Mouse (Mus musculus) common myeloid progenitor, adult 5-6 weeks (primary cell): ENCODE data around the gene Fbxo21. TPM values are rescaled to one million over a fixed set of nuclear protein-coding genes. Genes with fewer than 3 reads are reported as not detected.

Source experiments
- ATAC-seq: replicated peaks from 2 replicates; pipeline ENCODE4 v1.8.0; 2016; ENCODE audit warnings: low read depth, mild to moderate bottlenecking, moderate TSS enrichment, inconsistent platforms; ENCODE audit not compliant: poor library complexity, severe bottlenecking
- total RNA-seq: library from RNA; stranded (forward); fragments of 200-1000, 187-1606 nt; gene quantifications from 2 replicates; pipeline ENCODE4 v1.2.3, GENCODE M21; 2017

Gene Fbxo21
- total RNA-seq, 1 experiment from 2014 or later = 16.1 TPM

GRCm38 (mm10) chr5:118015028-118015427 is 38.5 kb downstream of the Fbxo21 start:
- no peak for ATAC-seq

GRCm38 (mm10) chr5:118015669-118016068 is 39.1 kb downstream of the Fbxo21 start:
- no peak for ATAC-seq

GRCm38 (mm10) chr5:118017527-118017926 is 41.0 kb downstream of the Fbxo21 start:
- no peak for ATAC-seq

GRCm38 (mm10) chr5:118019905-118020304 is 43.4 kb downstream of the Fbxo21 start:
- ATAC-seq = no peak

- no peak for ATAC-seq
Observed at GRCm38 (mm10) chr5:118023053-118023452, 46.5 kb downstream of the Fbxo21 start.

- 0 out of 2 replicates have a peak, but pooled peaks have one; percentile 3 for ATAC-seq
Observed at GRCm38 (mm10) chr5:118025880-118026279, 49.4 kb downstream of the Fbxo21 start.

- no peak for ATAC-seq
Observed at GRCm38 (mm10) chr5:118026343-118026742, 49.8 kb downstream of the Fbxo21 start.

GRCm38 (mm10) chr5:118027101-118027697 is 50.7 kb downstream of the Fbxo21 start:
- no peak for ATAC-seq

GRCm38 (mm10) chr5:118027698-118028190 is 51.2 kb downstream of the Fbxo21 start, which contains the start of gene Tesc:
Gene Tesc, plus strand, starts transcription at chr5:118027743.
- ATAC-seq = no peak

- 0 out of 2 replicates have a peak, but pooled peaks have one; percentile 11 for ATAC-seq
Observed at GRCm38 (mm10) chr5:118028191-118029034, 51.9 kb downstream of the Fbxo21 start.

GRCm38 (mm10) chr5:118029035-118029408 is 52.5 kb downstream of the Fbxo21 start:
- ATAC-seq = no peak

- peak; percentile 63 for ATAC-seq
Observed at GRCm38 (mm10) chr5:118029420-118029819, 52.9 kb downstream of the Fbxo21 start.

GRCm38 (mm10) chr5:118030022-118030675 is 53.6 kb downstream of the Fbxo21 start:
- ATAC-seq = no peak

- ATAC-seq = no peak
Observed at GRCm38 (mm10) chr5:118031059-118031458, 54.5 kb downstream of the Fbxo21 start.

GRCm38 (mm10) chr5:118031508-118031907 is 55.0 kb downstream of the Fbxo21 start:
- no peak for ATAC-seq

- no peak for ATAC-seq
Observed at GRCm38 (mm10) chr5:118033328-118033727, 56.8 kb downstream of the Fbxo21 start.

- no peak for ATAC-seq
Observed at GRCm38 (mm10) chr5:118033740-118034139, 57.2 kb downstream of the Fbxo21 start.

- no peak for ATAC-seq
Observed at GRCm38 (mm10) chr5:118034632-118035031, 58.1 kb downstream of the Fbxo21 start.

- ATAC-seq = no peak
Observed at GRCm38 (mm10) chr5:118035786-118036185, 59.3 kb downstream of the Fbxo21 start.
